Mouse (Mus musculus): Measurements from ENCODE around the gene Arhgef28. TPM values are rescaled to one million over a fixed set of nuclear protein-coding genes. Genes with fewer than 3 reads are reported as not detected.
"Not testable (repeated sequence)": the region's sequence is repeated elsewhere in the genome, so short reads cannot be mapped to it uniquely, and the experiment has no call there.

The Arhgef28 gene
- polyA plus RNA-seq, 1 experiment from 2014 or later = 5.9 TPM

- peaks cover 29% of the 10 kb centered on the region for H3K4me1 ChIP-seq
- peak overlapping the region; percentile 74 for H3K27ac ChIP-seq
- DNase-seq (ENCODE audit: extremely low spot score, low spot score) = peak; percentile 80
- H3K9me3 ChIP-seq = no peaks in the 10 kb centered on the region
- H3K4me3 ChIP-seq = peak overlapping the region; percentile 37
- H3K27me3 ChIP-seq (ENCODE audit: poor library complexity, severe bottlenecking) = peaks cover 8% of the 10 kb centered on the region; the same call in 1 of the 2 replicates
- WGBS = 16% methylated on average over 16 of the region's 16 CpGs
- H3K36me3 ChIP-seq (replicated peaks) = no peaks in the 10 kb centered on the region
Measured at GRCm38 (mm10) chr13:98030959-98031641, 175.1 kb downstream of the Arhgef28 start.

DNA sequence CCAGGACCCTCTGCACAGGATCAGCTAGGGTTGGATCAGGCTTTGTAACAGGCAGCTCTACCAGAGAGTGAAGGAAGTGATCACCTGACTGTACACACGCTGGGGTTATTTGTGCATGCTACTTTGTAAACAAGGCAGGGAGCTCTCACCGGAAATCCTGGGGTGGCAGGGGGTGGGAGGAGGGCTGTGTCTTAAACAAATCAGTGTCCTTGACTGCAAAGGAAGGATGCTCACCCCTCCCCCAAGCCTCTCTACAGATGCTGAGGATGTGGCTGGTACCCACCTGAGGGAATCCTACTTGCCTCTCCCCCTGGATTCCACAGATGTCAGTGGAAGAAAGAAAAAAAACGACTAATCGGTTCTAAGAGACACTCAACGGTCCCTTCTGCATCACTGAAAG, 176.2 kb downstream of the Arhgef28 start:
- peaks cover 23% of the 10 kb centered on the region for H3K4me1 ChIP-seq
- peaks cover 8% of the 10 kb centered on the region; the same call in 1 of the 2 replicates for H3K27me3 ChIP-seq (ENCODE audit: poor library complexity, severe bottlenecking)
- no peak for DNase-seq (ENCODE audit: extremely low spot score, low spot score)
- H3K9me3 ChIP-seq = no peaks in the 10 kb centered on the region
- H3K4me3 ChIP-seq = no peak overlapping the region
- no peak overlapping the region for H3K27ac ChIP-seq
- H3K36me3 ChIP-seq (replicated peaks) = no peaks in the 10 kb centered on the region
- WGBS = 22% methylated on average over 5 of the region's 5 CpGs

GRCm38 (mm10) chr13:98028711-98029250, 177.5 kb downstream of the Arhgef28 start:
- H3K27ac ChIP-seq = no peak overlapping the region
- H3K27me3 ChIP-seq (ENCODE audit: poor library complexity, severe bottlenecking) = peaks cover 4% of the 10 kb centered on the region; the same call in 1 of the 2 replicates
- H3K9me3 ChIP-seq = no peaks in the 10 kb centered on the region
- 48% methylated on average over 6 of the region's 6 CpGs for WGBS
- H3K36me3 ChIP-seq (replicated peaks) = no peaks in the 10 kb centered on the region
- no peak for DNase-seq (ENCODE audit: extremely low spot score, low spot score)
- H3K4me3 ChIP-seq = no peak overlapping the region
- peaks cover 23% of the 10 kb centered on the region for H3K4me1 ChIP-seq

DNA sequence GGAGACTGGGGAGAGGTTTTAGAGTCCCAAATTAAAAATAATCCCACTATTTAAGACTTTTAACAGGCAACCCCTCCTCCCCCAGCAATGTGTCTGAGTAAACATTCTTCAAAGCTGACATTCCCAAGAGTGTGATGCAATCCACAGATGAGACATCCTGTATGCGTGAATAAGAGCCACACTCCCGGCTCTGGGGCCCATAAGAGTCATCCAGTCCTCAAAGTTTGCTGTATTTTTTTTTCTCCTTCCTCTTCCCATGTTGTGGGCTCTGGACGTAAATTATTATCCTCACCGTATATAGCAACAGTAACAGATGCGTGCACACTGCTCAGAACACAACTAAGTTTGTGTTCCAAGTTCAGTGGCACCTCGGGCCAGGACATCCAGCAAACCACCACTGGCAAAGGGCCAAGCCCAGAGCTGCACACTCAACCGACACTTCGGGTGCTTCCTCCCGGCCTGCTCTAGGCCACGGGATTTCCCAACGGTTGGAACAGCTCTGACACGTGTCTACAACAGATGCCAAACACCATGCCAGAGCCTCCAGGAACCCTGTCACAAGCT, 178.5 kb downstream of the Arhgef28 start:
- DNase-seq (ENCODE audit: extremely low spot score, low spot score) = no peak
- WGBS = 90% methylated on average over 12 of the region's 12 CpGs
- no peaks in the 10 kb centered on the region for H3K9me3 ChIP-seq

GRCm38 (mm10) chr13:98027122-98027521, 179.1 kb downstream of the Arhgef28 start:
- peaks cover 23% of the 10 kb centered on the region for H3K4me1 ChIP-seq
- no peak for DNase-seq (ENCODE audit: extremely low spot score, low spot score)
- H3K4me3 ChIP-seq = no peak overlapping the region
- H3K27ac ChIP-seq = no peak overlapping the region
- no peaks in the 10 kb centered on the region for H3K9me3 ChIP-seq
- no peaks in the 10 kb centered on the region; the same call in 1 of the 2 replicates for H3K27me3 ChIP-seq (ENCODE audit: poor library complexity, severe bottlenecking)
- no peaks in the 10 kb centered on the region for H3K36me3 ChIP-seq (replicated peaks)
- 83% methylated on average over 5 of the region's 5 CpGs for WGBS

More for the DNA sequence above, 178.5 kb downstream of the Arhgef28 start:
- Histone ChIP-seq H3K27me3 (ENCODE audit: poor library complexity, severe bottlenecking) (no peaks in the 10 kb centered on the region; the same call in 1 of the 2 replicates), H3K4me1 (peaks cover 23% of the 10 kb centered on the region), H3K27ac (no peak overlapping the region; the same call in 1 of the 2 replicates), H3K36me3 (replicated peaks) (no peaks in the 10 kb centered on the region), H3K4me3 (no peak overlapping the region)

DNA sequence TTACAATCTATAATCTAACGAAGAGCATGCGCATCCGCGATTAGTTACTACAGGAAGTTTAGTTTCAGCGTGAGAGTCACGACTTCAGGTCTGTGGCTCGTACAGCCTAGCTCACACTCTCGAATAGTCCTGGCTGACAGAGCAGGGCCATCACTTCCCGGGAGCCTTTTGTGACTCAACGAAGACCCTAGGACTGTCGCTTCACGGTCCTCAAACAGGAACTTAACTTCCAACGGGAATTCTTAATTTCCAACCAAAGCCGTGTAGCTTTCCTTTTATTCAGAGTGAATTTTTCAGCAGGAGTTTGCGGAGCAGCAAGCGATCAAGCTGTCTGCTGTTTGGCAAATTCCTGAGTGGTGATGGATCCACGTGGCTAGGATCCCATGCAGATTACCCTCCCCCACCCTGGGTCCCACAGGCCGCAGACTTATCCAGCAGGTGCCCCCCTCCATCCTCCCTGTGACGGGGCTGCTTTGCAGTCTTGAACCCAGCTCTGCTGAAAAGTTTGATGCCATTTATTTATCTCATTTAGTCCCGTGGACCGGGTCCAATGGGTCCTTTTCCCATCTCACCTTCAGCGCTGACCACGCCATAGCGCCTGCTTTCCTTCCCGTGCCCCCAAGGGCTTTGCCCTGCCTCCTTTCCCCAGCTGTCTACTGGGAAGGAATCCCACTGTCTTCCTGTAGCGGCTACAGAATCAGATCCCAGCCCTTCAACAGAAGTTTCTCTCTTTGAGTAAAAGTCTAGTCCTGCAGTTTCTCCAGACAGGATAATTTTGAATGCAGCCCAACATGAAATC, 180.3 kb downstream of the Arhgef28 start:
- WGBS = 78% methylated on average over 26 of the region's 26 CpGs
- H3K4me1 ChIP-seq = peaks cover 17% of the 10 kb centered on the region
- H3K27ac ChIP-seq = no peak overlapping the region
- H3K4me3 ChIP-seq = no peak overlapping the region
- H3K36me3 ChIP-seq (replicated peaks) = no peaks in the 10 kb centered on the region
- H3K27me3 ChIP-seq (ENCODE audit: poor library complexity, severe bottlenecking) = no peaks in the 10 kb centered on the region; the same call in 1 of the 2 replicates
- DNase-seq (ENCODE audit: extremely low spot score, low spot score) = no peak
- H3K9me3 ChIP-seq = no peaks in the 10 kb centered on the region

- H3K27me3 ChIP-seq (ENCODE audit: poor library complexity, severe bottlenecking) = no peaks in the 10 kb centered on the region; the same call in 1 of the 2 replicates
- H3K4me3 ChIP-seq = no peak overlapping the region
- 85% methylated on average over 7 of the region's 7 CpGs for WGBS
- no peak overlapping the region for H3K27ac ChIP-seq
- no peaks in the 10 kb centered on the region for H3K9me3 ChIP-seq
- DNase-seq (ENCODE audit: extremely low spot score, low spot score) = no peak
- no peaks in the 10 kb centered on the region for H3K36me3 ChIP-seq (replicated peaks)
- peaks cover 14% of the 10 kb centered on the region for H3K4me1 ChIP-seq
Measured at GRCm38 (mm10) chr13:98025162-98025561, 181.1 kb downstream of the Arhgef28 start.

- no peaks in the 10 kb centered on the region for H3K36me3 ChIP-seq (replicated peaks)
- H3K4me3 ChIP-seq = no peak overlapping the region
- H3K9me3 ChIP-seq = no peaks in the 10 kb centered on the region
- H3K27ac ChIP-seq = no peak overlapping the region
- DNase-seq (ENCODE audit: extremely low spot score, low spot score) = no peak
- 92% methylated on average over 12 of the region's 12 CpGs for WGBS
- peaks cover 11% of the 10 kb centered on the region for H3K4me1 ChIP-seq
- H3K27me3 ChIP-seq (ENCODE audit: poor library complexity, severe bottlenecking) = no peaks in the 10 kb centered on the region
Measured at GRCm38 (mm10) chr13:98024680-98025079, 181.6 kb downstream of the Arhgef28 start.

DNA sequence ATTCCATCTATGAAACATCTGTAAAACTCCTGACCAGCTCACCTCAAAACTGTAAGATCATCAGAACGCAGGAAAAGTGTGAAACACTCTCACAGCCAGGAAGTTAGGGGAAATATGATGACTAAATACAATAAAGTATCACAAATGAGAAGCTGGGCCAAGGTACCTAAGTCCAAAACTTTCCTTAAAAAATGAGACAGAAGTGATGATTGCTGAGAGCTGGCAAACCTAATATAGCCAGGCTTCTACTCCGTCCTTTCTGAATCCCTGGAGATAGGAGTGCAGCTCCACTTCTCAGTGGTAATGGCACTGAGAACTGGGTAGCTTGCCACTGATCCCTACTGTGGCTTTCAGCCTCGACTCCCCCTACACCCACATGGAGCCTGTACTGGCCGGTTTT, 184.3 kb downstream of the Arhgef28 start:
- Histone ChIP-seq H3K36me3 (replicated peaks) (no peaks in the 10 kb centered on the region), H3K9me3 (no peaks in the 10 kb centered on the region), H3K27ac (no peak overlapping the region), H3K27me3 (ENCODE audit: poor library complexity, severe bottlenecking) (peaks cover 6% of the 10 kb centered on the region), H3K4me3 (no peak overlapping the region), H3K4me1 (peaks cover 4% of the 10 kb centered on the region)
- 78% methylated on average over 4 of the region's 4 CpGs for WGBS
- DNase-seq (ENCODE audit: extremely low spot score, low spot score) = no peak

DNA sequence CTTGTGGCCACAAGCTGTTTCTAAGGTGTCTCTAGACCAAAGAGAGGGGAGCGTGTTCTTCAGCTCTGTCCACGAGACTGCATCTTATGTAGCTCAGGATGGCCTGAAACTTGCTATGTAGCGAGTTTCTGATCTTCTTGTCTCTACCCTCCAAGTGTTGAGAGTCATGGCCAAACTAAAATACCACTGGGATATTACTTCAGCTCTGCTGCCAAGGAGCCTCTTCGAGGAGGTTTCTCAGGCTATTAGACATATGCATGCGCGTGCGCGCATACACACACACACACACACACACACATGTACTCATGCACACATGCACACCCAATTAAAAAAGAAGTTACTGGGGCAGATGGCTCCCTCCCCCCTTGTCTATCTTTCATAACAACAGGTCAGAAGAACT, 187.4 kb downstream of the Arhgef28 start:
- H3K27me3 ChIP-seq (ENCODE audit: poor library complexity, severe bottlenecking) = peaks cover 31% of the 10 kb centered on the region
- not testable (repeated sequence) for H3K9me3 ChIP-seq; H3K36me3 ChIP-seq (replicated peaks); DNase-seq (ENCODE audit: extremely low spot score, low spot score); H3K27ac ChIP-seq; H3K4me3 ChIP-seq
- 95% methylated on average over 8 of the region's 8 CpGs for WGBS
- peaks cover 18% of the 10 kb centered on the region for H3K4me1 ChIP-seq

GRCm38 (mm10) chr13:98016923-98017588, 189.2 kb downstream of the Arhgef28 start:
- WGBS = 23% methylated on average over 12 of the region's 12 CpGs
- Histone ChIP-seq H3K36me3 (replicated peaks) (no peaks in the 10 kb centered on the region), H3K27ac (peak overlapping the region; percentile 69), H3K9me3 (no peaks in the 10 kb centered on the region), H3K27me3 (ENCODE audit: poor library complexity, severe bottlenecking) (peaks cover 31% of the 10 kb centered on the region), H3K4me1 (peaks cover 18% of the 10 kb centered on the region), H3K4me3 (peak overlapping the region; percentile 60)
- DNase-seq (ENCODE audit: extremely low spot score, low spot score) = no peak
